Mouse (Mus musculus): Measurements from ENCODE around the gene Prm3.
"Not testable (repeated sequence)": the region's sequence is repeated elsewhere in the genome, so short reads cannot be mapped to it uniquely, and the experiment has no call there.

Gene Prm3

GRCm38 (mm10) chr16:10802420-10802819 is 11.7 kb upstream of the Prm3 start:
- not testable (repeated sequence) for DNase-seq (ENCODE audit: extremely low read depth, low read depth)

- DNase-seq (ENCODE audit: extremely low read depth, low read depth): no peak
Observed at GRCm38 (mm10) chr16:10796034-10796433, 5.3 kb upstream of the Prm3 start, which contains the start of gene Prm2. TSS of gene Prm2 (minus strand) at chr16:10796134.

GRCm38 (mm10) chr16:10788866-10789265 is 1.8 kb downstream of the Prm3 start:
- no peak for DNase-seq (ENCODE audit: extremely low read depth, low read depth)

- DNase-seq (ENCODE audit: extremely low read depth, low read depth): no peak
Observed at GRCm38 (mm10) chr16:10788271-10788670, 2.4 kb downstream of the Prm3 start, which contains the start of gene Tnp2. TSS of gene Tnp2 (minus strand) at chr16:10788660.

GRCm38 (mm10) chr16:10787548-10788058 is 3.1 kb downstream of the Prm3 start:
- no peak for DNase-seq (ENCODE audit: extremely low read depth, low read depth)

GRCm38 (mm10) chr16:10786782-10787547 is 3.7 kb downstream of the Prm3 start:
- DNase-seq (ENCODE audit: extremely low read depth, low read depth): no peak

- peak; percentile 80 for DNase-seq (ENCODE audit: extremely low read depth, low read depth)
Observed at GRCm38 (mm10) chr16:10786288-10786687, 4.4 kb downstream of the Prm3 start.

- peak; percentile 77 for DNase-seq (ENCODE audit: extremely low read depth, low read depth)
Observed at GRCm38 (mm10) chr16:10785371-10786231, 5.1 kb downstream of the Prm3 start, which contains the start of gene Socs1. TSS of gene Socs1 (minus strand) at chr16:10785536.

- no peak for DNase-seq (ENCODE audit: extremely low read depth, low read depth)
Observed at GRCm38 (mm10) chr16:10784793-10785370, 5.8 kb downstream of the Prm3 start.

GRCm38 (mm10) chr16:10783883-10784792 is 6.6 kb downstream of the Prm3 start:
- no peak for DNase-seq (ENCODE audit: extremely low read depth, low read depth)

GRCm38 (mm10) chr16:10783451-10783850 is 7.3 kb downstream of the Prm3 start:
- DNase-seq (ENCODE audit: extremely low read depth, low read depth): no peak

GRCm38 (mm10) chr16:10783152-10783434 is 7.6 kb downstream of the Prm3 start:
- no peak for DNase-seq (ENCODE audit: extremely low read depth, low read depth)

GRCm38 (mm10) chr16:10782377-10783151 is 8.2 kb downstream of the Prm3 start:
- no peak for DNase-seq (ENCODE audit: extremely low read depth, low read depth)

GRCm38 (mm10) chr16:10781862-10782371 is 8.8 kb downstream of the Prm3 start:
- no peak for DNase-seq (ENCODE audit: extremely low read depth, low read depth)

- DNase-seq (ENCODE audit: extremely low read depth, low read depth): no peak
Observed at GRCm38 (mm10) chr16:10780631-10781120, 10.0 kb downstream of the Prm3 start.

GRCm38 (mm10) chr16:10777579-10778160 is 13.0 kb downstream of the Prm3 start:
- DNase-seq (ENCODE audit: extremely low read depth, low read depth): no peak

- no peak for DNase-seq (ENCODE audit: extremely low read depth, low read depth)
Observed at GRCm38 (mm10) chr16:10776322-10776721, 14.4 kb downstream of the Prm3 start.

- DNase-seq (ENCODE audit: extremely low read depth, low read depth): no peak
Observed at GRCm38 (mm10) chr16:10774726-10775125, 16.0 kb downstream of the Prm3 start.

GRCm38 (mm10) chr16:10773543-10773942 is 17.2 kb downstream of the Prm3 start:
- DNase-seq (ENCODE audit: extremely low read depth, low read depth): no peak
